Mouse (Mus musculus) olfactory bulb, adult 2 months (tissue): ENCODE results near the gene Abca1.

Source experiments
- CTCF ChIP-seq: fragments of 200-500 bp; IDR thresholded peaks from 2 replicates; pipeline ENCODE4 v1.5.1; 2012; ENCODE audit warnings: low read depth, mild to moderate bottlenecking, low read length, moderate library complexity; ENCODE audit not compliant: insufficient read depth
- POLR2A ChIP-seq: fragments of 200-500 bp; IDR thresholded peaks from 2 replicates; pipeline ENCODE4 v1.6.1; 2012; ENCODE audit warnings: mild to moderate bottlenecking, low read depth, low read length, moderate library complexity; ENCODE audit not compliant: insufficient read depth

DNA sequence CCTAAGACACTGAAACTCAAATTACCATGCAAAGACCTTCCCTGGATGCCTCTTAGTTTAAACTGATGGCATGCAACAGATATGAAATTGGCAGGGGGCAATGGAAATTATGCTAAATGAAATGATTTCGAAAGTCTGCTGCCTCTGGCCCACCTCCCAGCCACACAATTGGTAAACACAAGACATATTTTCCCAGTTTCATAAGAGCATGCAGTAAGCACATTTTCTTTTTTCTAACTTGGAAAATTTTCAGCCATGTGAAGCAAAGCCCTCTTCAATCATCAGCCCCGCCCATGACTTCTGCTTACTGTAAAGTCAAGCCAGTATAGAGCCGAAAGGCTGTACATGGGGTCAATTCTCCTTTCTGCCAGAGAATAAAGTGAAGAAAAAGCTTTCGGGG is 51.5 kb downstream of the Abca1 start:
- TF ChIP-seq POLR2A: no peak
- no peak for TF ChIP-seq CTCF
